Mouse (Mus musculus): Measurements from ENCODE around the gene Ache.

DNA sequence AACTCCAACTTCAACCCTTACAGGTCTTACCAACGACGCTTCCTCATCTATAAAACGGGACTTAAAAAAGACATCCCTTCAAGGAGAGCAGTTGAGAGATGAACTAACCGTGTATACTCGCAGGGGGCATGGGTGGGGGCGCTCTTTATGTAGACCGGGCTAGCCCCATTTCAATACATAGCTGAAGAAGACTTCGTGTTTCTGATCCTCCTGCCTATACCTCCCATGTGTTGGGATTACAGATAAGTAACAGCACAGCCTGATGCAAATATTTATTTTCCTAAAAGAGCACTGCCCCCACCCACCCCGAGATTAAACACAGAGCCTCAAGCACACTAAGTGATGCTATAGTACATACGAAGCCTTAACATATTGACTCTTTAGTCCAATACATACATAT is 47.0 kb downstream of the Ache start:
- no peak for TF ChIP-seq CTCF (conservative IDR thresholded peaks at IDR 0.05; ENCODE audit: low read length)
- no peak for TF ChIP-seq NANOG (IDR thresholded peaks at IDR 0.05; ENCODE audit: borderline replicate concordance, low read length)
- no peak for TF ChIP-seq POU5F1 (IDR thresholded peaks at IDR 0.05; ENCODE audit: borderline replicate concordance, low read length)

All from E14TG2a.4 (cell line).